Mouse (Mus musculus): ENCODE results near the gene Enkur.
A peak's percentile ranks its signal among the peaks of the same experiment; 100 is the strongest.
"Not testable (repeated sequence)": the region's sequence is repeated elsewhere in the genome, so short reads cannot be mapped to it uniquely, and the experiment has no call there.

Enkur gene

DNA sequence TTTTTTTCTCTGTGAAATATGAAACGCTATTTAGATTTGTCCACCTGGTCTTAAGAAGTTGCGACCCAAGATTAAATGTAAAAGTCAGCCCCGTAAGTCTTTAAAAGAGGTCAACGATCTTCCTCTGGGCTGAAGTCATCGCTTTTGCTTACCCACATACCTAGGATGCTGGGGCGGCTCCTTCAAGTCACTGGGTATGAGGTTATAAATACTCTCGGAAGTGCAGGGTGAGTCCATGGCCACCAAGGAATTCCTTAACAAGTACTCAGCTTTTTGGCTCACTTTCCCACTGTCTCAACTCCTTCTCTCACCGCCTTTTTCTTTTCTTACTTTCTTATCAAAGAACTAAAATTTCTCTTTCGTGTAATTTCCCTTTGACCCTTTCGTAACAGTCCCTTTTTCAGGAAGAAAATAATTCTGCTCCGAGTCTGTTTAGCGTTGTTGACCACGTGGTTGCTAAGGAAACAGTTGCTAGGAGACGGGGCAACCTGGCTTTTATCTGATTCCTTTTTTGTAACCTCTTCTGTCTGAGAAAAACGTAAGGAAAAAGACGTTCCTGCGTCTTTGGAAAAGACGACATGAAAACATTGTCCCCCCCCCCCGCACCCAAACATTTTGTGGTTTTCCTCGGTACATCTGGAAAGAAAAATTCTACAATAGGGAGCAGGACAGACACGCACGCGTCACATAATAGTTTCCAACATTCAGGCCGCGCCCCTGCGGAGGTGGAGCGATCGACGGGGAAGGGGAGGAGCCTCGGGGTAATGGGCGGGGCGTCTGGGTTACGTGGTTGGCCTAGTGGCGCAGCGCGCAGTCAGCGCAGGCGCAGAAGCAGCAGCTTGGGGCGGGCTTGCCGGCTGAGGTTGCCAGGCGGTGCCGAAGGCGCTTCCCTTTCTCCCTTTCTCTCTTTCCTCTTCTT lies at the start of gene Enkur, which contains the start of gene Thnsl1:
Gene Enkur, minus strand, starts transcription at position 454 of the 919 bp plus-strand sequence.
Gene Thnsl1, plus strand, starts transcription at position 813 of the 919 bp plus-strand sequence.
- peak; percentile 97 for DNase-seq

DNA sequence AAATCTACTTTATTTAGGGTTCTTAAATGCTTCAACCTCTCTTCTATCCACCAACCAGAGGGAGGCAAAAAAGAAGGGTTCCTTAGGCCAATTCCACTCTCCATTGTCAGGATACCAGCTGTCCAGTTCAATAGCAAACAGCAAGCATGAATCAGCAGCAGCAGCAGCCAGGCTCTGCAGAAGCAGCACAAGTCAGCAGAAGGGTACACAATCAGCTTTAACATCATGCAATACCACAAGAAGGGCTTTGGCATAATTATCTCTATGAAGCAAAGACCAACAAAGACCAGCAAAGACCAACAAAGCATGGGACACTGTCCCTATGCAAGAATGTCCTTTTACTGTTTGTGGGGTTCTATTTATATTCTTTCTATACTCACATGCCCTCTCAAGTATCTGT lies 49.1 kb upstream of the Enkur start:
- no peak for DNase-seq

DNA sequence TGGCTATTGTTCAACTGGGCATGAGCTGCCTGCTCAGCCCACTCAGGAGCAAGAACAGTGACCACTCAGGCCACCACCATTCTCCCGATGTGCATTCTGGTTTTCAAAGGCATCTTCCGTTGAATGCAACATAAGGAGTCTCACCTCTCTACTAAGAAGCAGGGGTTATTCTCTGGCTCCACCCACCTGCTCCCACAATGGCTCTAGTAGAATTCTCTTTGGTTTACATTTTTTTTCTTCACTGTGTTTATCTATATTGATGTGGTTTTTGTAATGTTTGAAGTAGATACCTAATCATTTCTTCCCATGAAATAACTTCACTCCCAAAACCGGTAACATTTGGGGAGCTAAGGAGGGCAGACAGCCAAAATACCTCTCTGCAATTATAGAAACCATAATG lies 48.5 kb upstream of the Enkur start:
- no peak for DNase-seq

DNA sequence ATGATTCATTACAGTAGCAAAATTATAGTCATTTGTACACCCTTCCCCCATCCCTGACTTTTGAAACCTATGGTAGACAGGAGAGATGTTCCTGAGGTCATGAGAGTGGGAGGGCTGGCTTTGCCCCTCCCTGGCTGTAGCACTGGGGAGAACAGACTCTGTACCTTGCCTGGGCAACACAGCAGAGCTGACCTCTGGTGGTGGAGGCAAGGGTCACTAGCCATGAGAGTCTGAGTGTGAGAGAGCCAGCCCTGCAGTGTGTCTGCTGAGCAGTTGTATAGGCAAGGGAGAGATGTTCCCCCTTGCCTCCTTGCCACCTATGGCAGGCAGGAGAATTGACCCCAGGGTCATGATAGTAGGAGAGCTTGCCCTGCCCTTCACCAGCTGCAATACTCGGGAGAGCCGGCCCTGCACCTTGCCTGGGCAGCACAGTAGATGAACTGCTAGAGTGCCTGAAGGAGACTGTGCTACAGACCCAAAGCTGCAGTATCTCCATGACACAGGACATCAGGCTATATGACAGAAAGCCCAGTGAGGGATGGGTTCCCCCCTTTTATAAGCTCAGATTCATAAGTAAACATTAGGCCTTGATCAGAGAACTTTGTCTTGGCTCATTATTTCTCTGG lies 40.4 kb upstream of the Enkur start:
- peak; percentile 49 for DNase-seq

DNA sequence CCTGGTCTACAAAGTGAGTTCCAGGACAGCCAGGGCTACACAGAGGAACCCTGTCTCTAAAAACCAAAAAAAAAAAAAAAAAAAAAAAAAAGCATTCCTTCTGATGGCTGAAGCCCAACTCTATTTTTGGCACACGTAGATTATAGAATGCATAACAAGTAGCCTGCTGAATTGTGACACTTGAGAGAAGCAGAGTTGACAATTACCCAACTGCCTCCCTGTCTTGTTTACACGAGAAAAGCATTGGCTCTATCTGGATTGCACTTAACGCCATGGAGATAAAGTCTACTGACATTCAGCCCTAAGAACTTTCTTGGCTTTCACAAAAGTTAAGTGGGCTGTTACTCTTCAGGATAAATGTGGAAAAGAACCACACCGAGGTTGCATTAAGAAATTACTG lies 39.8 kb upstream of the Enkur start:
- no peak for DNase-seq

DNA sequence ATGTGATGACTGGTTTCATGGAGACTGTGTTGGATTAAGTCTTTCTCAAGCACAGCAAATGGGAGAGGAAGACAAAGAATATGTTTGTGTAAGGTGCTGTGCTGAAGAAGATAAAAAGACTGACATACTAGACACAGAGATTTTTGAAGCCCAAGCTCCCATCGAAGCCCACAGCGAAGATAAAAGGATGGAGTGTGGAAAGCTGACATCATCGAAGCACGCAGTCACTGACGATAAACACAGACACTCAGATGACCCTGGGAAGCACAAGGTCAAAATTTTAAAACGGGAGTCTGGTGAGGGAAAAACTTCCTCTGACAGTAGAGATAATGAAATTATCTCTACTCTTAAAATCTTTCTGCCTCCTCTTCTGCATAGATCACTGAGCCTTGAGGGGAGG lies 38.9 kb upstream of the Enkur start:
- not testable (repeated sequence) for DNase-seq

DNA sequence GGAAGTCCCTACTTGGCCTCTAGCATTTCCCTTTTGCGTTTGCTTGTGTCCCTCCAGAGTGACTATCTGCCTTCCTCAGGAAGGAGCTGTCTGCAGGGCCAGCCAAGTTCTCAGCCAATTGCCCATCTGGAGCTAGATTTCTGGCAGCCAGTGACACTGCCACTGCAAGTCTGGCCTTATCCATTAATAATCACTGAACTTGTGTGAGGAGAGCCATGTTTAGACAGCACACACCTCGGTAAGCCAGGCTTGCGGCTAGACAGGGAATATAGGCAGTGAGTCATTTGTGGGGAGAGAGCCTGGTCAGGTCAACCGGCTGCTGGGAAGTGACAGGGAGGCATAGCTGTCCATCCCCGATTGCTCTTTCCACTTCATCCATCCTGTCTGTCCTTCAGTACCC lies 31.7 kb upstream of the Enkur start:
- DNase-seq = no peak

DNA sequence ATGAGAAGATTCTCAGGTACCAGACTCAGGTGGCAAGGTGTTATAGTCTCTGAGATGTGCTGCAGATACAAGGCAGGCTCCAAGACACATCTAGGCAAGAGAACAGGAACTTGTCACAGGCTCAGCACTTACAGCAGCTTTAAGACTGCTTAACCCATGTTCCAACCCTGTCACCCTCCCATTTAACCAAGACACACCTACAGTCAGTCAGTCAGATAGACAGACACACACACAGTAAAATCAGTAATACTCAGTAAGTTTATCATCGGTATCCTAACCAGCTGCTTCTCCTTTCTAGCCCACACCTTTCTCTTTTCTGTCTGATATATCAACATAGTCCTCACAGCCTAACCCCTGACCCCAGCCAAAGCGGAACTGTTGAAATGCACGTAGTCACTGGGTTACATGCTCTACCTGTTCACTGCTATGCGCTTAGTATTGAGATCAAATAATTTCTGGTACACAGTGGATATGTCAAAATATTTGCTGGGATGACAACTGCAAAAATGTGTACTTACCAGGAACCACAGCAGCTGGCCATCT lies 30.8 kb upstream of the Enkur start:
- no peak for DNase-seq

DNA sequence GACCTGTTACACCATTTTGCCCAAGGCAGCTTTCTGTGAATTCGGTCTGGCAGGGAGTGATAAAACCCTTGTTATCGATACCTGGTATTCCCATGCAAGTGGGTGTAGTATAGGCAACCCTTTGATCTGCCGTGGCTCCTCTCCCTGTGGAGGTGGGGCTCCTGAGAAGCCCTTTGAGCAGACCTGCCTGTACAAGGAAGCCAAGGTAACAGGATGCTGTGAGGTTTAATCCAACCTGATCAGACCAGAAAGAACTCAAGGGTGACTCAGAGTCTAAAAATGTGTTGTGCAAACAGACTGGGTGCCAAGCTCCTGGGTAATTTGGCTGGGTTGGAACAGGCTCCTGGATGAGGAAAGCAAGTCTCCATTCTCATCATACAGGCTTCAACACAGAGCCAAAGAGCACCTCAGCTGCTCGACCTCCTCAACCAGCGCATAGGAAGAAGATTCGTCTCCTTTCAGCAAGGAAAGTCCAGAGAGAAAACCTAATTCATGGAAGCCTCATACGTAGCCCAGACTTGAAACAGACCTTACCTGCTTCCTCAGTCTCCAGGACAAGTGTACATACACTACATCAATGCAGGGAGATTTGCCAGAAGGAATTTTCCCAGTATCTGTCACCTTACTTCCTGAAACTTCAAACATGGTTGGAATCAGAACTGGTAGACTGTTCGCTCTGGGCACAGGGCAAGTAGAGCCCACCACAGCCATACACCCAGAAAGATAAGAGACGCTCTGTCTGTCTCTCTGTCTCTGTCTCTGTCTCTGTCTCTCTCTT lies 29.9 kb upstream of the Enkur start:
- peak; percentile 59 for DNase-seq

DNA sequence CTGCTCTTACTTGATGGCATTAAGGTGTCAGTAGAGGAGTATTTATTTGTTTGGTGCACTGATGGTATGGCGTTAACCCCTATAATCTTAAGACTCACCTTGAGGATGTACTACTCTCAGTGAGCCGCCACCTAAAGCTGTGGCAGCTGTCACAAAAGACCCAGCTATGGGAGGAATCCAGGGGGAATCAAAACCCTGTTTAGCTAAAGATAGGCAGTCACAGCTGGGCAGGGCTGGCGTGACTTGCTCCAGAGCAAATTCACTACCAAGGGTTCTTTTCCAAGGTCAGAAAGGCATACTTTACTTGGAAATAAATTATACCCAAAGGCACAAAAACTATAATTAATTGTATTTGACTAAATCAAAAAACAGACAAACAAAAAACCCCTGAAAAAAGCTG lies 26.0 kb upstream of the Enkur start:
- no peak for DNase-seq

DNA sequence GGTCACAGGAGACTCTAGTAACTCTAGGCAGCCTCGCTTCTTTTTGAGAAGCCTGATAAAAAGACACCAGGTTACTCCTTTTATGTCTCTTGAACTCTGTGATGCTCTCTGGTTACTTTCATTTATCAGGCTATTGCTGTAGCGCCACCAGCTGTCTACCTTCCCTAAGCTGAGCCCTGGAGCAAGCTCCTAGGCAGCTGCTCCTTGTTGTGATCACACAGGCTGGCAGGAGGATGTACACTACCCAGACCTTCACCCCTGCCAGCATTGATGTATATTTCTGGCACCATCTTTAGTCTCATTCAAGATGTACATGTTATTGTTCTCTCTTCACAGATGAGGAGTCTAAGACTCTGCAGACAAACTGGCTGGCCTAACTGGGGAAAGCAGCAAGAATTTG lies 25.1 kb upstream of the Enkur start:
- DNase-seq = no peak

DNA sequence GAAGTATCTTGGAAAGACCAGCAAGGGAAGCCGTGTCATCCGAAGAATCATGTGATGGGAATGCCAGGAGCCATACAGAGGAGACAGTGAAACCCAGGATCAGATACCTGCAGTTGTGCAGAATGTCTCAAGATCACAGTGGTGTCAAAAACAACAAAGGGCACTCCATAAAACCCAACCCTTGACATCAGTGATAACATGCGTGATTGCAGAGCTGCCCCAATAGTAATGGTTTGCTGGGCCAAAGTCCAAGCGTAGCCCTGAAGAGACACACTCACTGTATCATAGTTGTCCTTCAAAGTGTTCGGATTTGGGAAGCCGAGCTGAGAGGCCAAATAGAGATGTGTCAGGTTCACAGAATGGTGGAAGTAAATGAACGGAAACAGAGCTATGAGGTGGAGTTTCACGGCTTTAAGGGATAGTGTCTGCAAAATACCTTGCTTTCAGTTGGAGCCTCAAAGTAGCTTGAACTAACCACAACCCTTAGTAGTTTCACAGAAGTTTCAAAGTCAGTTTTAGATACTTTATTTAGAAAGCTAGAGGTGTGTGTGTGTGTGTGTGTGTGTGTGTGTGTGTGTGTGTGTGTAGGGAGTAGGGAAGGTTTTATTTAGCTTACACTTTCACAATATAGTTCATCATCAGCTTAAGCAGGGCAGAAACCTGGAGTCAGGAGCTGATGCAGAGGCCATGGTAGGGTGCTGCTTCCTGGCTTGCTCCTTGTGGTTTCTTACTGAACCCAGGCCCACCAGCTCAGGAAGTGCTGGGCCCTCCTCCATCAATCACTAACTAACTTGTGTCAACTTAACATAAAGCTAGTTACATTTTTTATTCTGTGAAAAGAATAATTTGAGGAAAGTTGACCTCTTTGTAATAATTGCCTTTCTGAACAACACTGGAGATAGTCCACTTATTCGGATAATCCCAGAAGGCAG lies 17.6 kb upstream of the Enkur start:
- no peak for DNase-seq

DNA sequence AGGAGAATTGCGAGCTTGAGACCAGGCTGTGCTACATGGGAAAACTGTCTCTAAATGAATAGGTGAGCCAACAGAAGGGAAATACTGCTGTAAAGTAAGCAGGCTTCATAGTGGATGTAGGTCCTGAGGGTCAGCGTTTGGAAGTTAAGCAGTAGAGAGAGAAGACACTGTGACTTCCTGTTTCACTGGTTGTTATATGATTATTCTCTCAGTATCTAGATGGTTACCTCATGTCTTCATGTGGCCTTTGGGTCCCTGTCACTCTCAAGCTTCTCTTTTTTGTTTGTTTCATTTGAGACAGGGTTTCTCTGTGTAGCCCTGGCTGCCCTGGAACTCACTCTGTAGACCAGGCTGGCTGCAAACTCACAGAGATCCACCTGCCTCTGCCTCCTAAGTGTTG lies 10.1 kb upstream of the Enkur start:
- DNase-seq = no peak

DNA sequence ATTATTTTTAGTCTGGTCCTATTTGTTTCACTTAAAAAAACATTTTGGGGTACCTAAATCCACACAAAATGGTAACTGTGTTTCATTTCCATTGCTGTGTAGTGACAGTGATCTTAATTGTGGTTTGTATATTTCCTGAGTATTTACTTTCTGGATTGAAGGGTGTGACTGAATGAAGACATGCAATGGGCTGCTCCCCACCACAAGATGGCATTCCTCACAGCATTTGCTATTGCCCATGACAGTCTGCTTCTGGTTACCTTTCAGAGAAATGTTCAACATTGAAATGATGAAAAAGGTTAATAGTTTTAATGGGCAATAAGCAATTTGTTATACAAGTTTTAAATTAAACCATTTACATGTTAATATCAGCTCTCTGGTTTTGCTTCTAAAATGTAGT lies 9.2 kb upstream of the Enkur start:
- DNase-seq = no peak

DNA sequence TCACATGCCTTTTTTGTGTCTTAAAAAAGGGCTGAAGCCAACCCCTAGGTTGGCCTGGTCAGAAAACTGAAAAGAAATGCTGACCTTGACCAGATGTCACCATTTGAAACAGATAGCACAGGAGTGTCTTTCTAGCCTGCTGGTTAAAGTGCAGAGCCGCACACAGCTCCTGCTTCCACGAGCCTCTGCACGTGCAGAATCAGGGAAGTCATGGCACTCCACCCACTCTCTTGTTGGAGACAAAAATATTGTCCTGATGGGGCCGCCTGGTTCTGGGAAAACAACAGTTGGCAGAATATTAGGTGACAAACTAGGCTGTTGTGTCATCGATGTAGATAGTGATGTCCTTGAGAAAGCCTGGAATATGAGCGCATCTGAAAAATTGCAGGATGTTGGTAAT lies 6.2 kb upstream of the Enkur start:
- no peak for DNase-seq

DNA sequence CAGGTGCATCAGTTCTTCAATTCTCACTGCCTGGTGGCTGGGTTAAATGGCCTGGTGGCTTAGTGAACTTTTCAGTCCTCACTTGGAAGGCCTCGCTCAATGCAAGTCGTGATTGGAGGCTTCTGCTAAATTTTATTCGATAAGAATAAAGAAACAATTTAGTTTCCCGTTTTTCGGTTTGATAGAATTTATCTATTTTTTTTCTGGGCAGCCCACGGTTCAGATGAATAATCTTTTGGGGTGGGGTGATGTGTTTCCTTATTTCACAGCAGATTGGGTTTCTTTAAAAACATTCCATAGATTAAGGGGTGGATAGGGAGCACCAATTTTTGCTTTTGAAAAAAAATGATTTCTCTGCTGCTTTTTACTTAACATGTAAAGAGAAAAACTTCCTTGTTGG lies 1.1 kb upstream of the Enkur start:
- DNase-seq = no peak

DNA sequence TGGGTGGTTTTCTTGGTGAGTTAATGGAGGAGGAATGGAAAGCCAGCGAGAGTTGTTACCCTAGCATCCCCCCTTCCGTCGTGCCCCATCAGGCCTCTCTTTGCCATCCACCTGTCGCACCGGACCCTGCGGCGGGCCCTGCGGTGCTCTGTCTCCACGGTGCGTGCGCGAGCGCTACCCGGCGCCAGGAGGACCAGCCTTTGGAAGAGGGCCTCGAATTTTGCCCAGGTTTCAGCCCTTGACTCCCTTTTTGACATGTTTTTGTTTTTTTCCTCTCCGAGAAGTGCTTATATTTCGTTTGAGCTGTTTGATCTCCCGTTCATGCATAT lies 630 bp upstream of the Enkur start:
- no peak for DNase-seq

DNA sequence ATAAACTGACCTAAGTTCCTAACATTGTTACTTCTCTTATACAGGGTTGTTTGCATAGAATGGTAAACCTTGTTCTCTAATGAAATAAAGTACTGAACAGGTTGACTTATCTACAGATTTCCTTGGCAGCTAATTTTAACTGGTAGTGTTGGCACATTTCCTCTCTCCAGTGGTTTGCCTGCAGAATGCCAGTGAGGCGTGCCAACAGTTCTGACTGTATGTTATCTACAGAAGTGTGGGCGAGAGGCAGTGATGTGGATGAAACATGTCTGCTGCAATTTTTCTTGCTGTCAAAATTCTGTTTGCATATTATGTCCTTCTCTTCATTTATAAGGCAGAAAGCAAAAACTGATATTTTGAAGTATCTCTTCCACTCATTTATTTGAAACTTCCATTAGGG lies 2.4 kb downstream of the Enkur start:
- DNase-seq = no peak

DNA sequence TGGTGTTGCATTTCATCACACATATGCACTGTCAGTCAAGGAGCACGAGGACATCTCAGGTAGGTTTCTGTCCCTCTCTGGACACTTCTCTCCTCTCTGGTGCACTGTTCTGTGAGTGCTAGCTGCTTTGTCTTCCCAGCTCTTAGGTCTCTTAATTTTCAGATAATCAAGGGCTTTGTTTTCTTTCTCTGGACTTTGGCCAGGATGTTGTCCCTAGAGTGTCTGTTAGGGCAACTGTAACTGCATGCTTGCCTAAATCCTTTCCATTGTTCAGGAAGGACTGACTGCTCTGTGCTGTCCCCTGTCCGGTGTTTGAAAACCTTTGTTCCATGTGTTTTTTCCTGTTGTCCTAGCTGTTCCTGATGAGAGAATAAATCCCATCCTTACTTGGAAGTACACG lies 6.1 kb downstream of the Enkur start:
- DNase-seq = no peak

DNA sequence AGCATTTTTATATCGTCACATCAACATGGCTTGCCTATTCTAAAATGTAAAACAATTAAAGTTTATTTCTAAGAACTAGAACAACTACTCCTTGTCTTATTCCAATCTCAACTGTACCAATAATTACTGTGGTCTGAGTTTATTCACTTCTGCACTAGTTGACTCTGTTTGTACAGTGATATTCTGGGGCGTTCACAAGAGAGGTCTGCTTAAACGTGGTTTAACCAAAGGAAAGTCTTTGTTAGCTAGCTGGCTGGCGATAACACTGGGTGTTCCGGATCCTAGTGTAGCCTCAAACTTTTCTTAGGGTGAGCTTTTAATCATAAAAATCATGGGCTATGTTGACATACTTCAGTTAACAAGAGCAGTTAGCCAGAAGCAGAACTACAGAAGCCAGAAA lies 9.9 kb downstream of the Enkur start:
- no peak for DNase-seq

DNA sequence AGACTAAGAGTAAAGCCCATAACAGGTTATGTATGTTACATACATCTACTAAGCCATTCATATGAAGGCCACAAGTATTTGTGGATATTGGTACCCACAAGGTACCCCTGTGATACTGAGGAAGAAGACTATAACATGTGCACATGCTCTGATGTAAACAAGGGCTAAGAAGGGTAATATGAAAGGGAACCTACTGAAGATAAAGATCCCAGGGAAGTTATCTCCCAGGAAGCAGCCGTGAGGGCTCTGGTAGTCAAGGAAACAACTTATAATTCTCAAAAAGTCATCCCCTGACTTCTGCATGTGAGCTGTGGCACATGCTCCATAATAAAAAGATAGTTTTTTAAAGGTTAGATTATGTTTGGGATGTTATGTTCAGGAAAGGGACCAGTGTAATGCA lies 13.9 kb downstream of the Enkur start:
- DNase-seq = no peak

DNA sequence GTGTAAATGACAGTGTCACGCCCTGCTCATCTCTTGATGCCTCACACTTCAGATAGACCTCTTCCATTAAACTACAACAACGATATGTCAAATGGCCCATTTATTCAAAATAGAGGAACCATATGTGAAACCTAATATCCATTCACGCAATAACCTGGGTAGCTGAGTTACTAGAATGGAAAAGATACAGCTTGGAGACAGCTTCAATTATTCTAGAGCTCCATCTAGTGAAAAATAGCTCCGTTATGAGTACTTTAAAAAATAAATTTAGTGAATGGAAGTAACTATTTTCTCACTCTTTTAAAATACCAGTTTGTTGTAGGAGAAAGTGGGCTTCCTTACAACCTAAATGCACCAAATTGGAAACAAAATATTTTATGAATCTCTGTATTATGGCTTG lies 16.6 kb downstream of the Enkur start:
- DNase-seq = no peak
